8 mouse cellular contexts compared by ENCODE assay signal in genomic region chr2:156996576-156996975, GRCm38 (mm10). TPM values are rescaled to one million over a fixed set of nuclear protein-coding genes. Genes with fewer than 3 reads are reported as not detected.
DNase-seq lines count a peak whose midpoint lies in the region; ATAC-seq and TF ChIP-seq lines count a peak whose summit lies in the region.

No protein-coding gene starts in this region.

- no peaks in the 10 kb centered on the region for H3K9me3 ChIP-seq in heart, embryonic 12.5 days (replicated peaks)
- H3K9me3 ChIP-seq in midbrain, embryonic 11.5 days (ENCODE audit: control insufficient read depth, low read length), result no peaks in the 10 kb centered on the region

- no peaks in the 10 kb centered on the region for H3K27me3 ChIP-seq in heart, adult 2 months (ENCODE audit: control insufficient read depth, insufficient read depth, low read length)
- no peaks in the 10 kb centered on the region for H3K27me3 ChIP-seq in heart, embryonic 12.5 days (replicated peaks)
- H3K27me3 ChIP-seq in midbrain, embryonic 11.5 days (ENCODE audit: control insufficient read depth, insufficient read depth, low read length), result no peaks in the 10 kb centered on the region

- 45% methylated on average over 6 of the region's 6 CpGs for WGBS in heart, adult 2 months
- WGBS in heart, embryonic 12.5 days, result 61% methylated on average over 6 of the region's 6 CpGs
- WGBS in midbrain, embryonic 11.5 days, result 75% methylated on average over 6 of the region's 6 CpGs

- H3K27ac ChIP-seq in heart, adult 2 months, result no peak overlapping the region
- no peak overlapping the region for H3K27ac ChIP-seq in heart, embryonic 12.5 days (ENCODE audit: poor library complexity, severe bottlenecking)
- H3K27ac ChIP-seq in midbrain, embryonic 11.5 days (ENCODE audit: low read depth, low read length), result no peak overlapping the region

- DNase-seq in heart, adult 2 months, result peak in 1 of 2 experiments; percentile 27
- DNase-seq in spleen, postnatal 36 days (ENCODE audit: low spot score in 2 of 2), result peak; percentile 10 to 20
- no peak for DNase-seq in spleen, postnatal 14 days (ENCODE audit: low spot score in 2 of 2)
- DNase-seq in cerebellum, adult 9-10 months, result peak; percentile 87
- DNase-seq in left cerebral cortex, postnatal 4 days, result peak; percentile 60
- peak; percentile 73 for DNase-seq in thymus, postnatal 0 days (ENCODE audit: low spot score)
- DNase-seq in midbrain, embryonic 11.5 days (ENCODE audit: low spot score, missing footprints), result no peak

- intact Hi-C loops in heart, adult 2 months (cut with DNase I), result loop anchor here (5.0 kb wide), 2 partner anchors 89 to 124 kb away; no protein-coding TSS in a partner anchor
- intact Hi-C loops in left cerebral cortex, postnatal 4 days (cut with DNase I), result loop anchor here (5.0 kb wide), 1 partner anchor 124 kb away; no protein-coding TSS in a partner anchor

- peak; percentile 61; the same call in 1 of the 2 replicates for TF ChIP-seq EP300 in heart, adult 2 months (IDR thresholded peaks at IDR 0.05; ENCODE audit: insufficient read depth, low read depth, low read length)

- no peak for ATAC-seq in heart, embryonic 12.5 days (ENCODE audit: insufficient number of reproducible peaks, low FRiP score)
- ATAC-seq in midbrain, embryonic 11.5 days (ENCODE audit: low FRiP score), result no peak

- no peak overlapping the region for H3K4me3 ChIP-seq in heart, adult 2 months
- H3K4me3 ChIP-seq in heart, embryonic 12.5 days, result no peak overlapping the region
- no peak overlapping the region for H3K4me3 ChIP-seq in midbrain, embryonic 11.5 days (ENCODE audit: low read depth, low read length)

- no peak overlapping the region for H3K4me2 ChIP-seq in heart, embryonic 12.5 days
- no peak overlapping the region for H3K4me2 ChIP-seq in midbrain, embryonic 11.5 days

- no peak for TF ChIP-seq POLR2A in heart, adult 2 months (IDR thresholded peaks at IDR 0.05; ENCODE audit: insufficient read depth, low read depth, low read length)

- H3K36me3 ChIP-seq in heart, adult 2 months (ENCODE audit: control insufficient read depth, insufficient read depth, low read length), result no peaks in the 10 kb centered on the region
- H3K36me3 ChIP-seq in heart, embryonic 12.5 days, result peaks cover 63% of the 10 kb centered on the region
- H3K36me3 ChIP-seq in midbrain, embryonic 11.5 days (ENCODE audit: control insufficient read depth, insufficient read depth, low read length), result 0 out of 2 replicates have a peak, but pooled peaks cover 8% of the 10 kb centered on the region

- H3K79me2 ChIP-seq in heart, adult 2 months (replicated peaks; ENCODE audit: control insufficient read depth, insufficient read depth, low read length), result no peaks in the 10 kb centered on the region

- peak; percentile 79 for TF ChIP-seq CTCF in heart, adult 2 months (IDR thresholded peaks at IDR 0.05)

- H3K9ac ChIP-seq in heart, adult 2 months (ENCODE audit: low read depth, low read length), result no peak overlapping the region
- no peak overlapping the region for H3K9ac ChIP-seq in heart, embryonic 12.5 days
- no peak overlapping the region for H3K9ac ChIP-seq in midbrain, embryonic 11.5 days (ENCODE audit: low read length)

- no peaks in the 10 kb centered on the region for H3K4me1 ChIP-seq in heart, adult 2 months (ENCODE audit: control insufficient read depth, insufficient read depth, low read length)
- H3K4me1 ChIP-seq in heart, embryonic 12.5 days (replicated peaks), result no peaks in the 10 kb centered on the region
- H3K4me1 ChIP-seq in midbrain, embryonic 11.5 days (ENCODE audit: control insufficient read depth, insufficient read depth, low read length), result no peaks in the 10 kb centered on the region

RNA-seq across cellular contexts. Expression of gene Ndrg3, which starts 4.7 kb away (rescaled TPM):
- 10 to 100 TPM; 19.8 to 23.6 TPM for total RNA-seq in heart, adult 2 months (2021)
- 21.5 and 33.5 TPM in 2 replicates for polyA plus RNA-seq in heart, adult 2 months (2012; rRNA removed)
- 31.3 and 32.3 TPM in 2 replicates for polyA plus RNA-seq in heart, embryonic 12.5 days (2016; fragmentation: Nextera tagmentation; extraction: Ambion mirVana)
- 100 to 1,000 TPM; 267 to 276 TPM for total RNA-seq in left cerebral cortex, postnatal 4 days (2021)
- polyA plus RNA-seq in thymus, postnatal 0 days (2015; fragmentation: Nextera tagmentation; extraction: Ambion mirVana), result 125 and 141 TPM in 2 replicates
- 48.1 and 48.2 TPM in 2 replicates for polyA plus RNA-seq in midbrain, embryonic 11.5 days (2014; fragmentation: Nextera tagmentation; extraction: Ambion mirVana)

RNA-seq across cellular contexts. Expression of gene Dsn1, which starts 10.4 kb away (rescaled TPM):
- total RNA-seq in heart, adult 2 months (2021), result 1 to 10 TPM; 1.3 to 1.8 TPM
- polyA plus RNA-seq in heart, adult 2 months (2012; rRNA removed), result 0.70 and 2.0 TPM in 2 replicates
- polyA plus RNA-seq in heart, embryonic 12.5 days (2016; fragmentation: Nextera tagmentation; extraction: Ambion mirVana), result 39.1 and 41.0 TPM in 2 replicates
- total RNA-seq in left cerebral cortex, postnatal 4 days (2021), result 1 to 10 TPM; 7.4 to 8.4 TPM
- 30.9 and 31.3 TPM in 2 replicates for polyA plus RNA-seq in thymus, postnatal 0 days (2015; fragmentation: Nextera tagmentation; extraction: Ambion mirVana)
- polyA plus RNA-seq in midbrain, embryonic 11.5 days (2014; fragmentation: Nextera tagmentation; extraction: Ambion mirVana), result 51.4 and 56.9 TPM in 2 replicates

Comparison
In these comparisons a context has a peak if more than half of its experiments do, and no peak if none do; other contexts are left out.
1. DNase-seq: peak in spleen, postnatal 36 days (2 of 2), cerebellum, adult 9-10 months (single experiment), left cerebral cortex, postnatal 4 days (single experiment) and thymus, postnatal 0 days (single experiment); none in spleen, postnatal 14 days (0 of 2) and midbrain, embryonic 11.5 days (single experiment).
2. RNA of gene Dsn1, which starts 10.4 kb away (polyA plus RNA-seq): 51.4 to 56.9 TPM in midbrain, embryonic 11.5 days, 39.1 to 41.0 TPM in heart, embryonic 12.5 days and 30.9 to 31.3 TPM in thymus, postnatal 0 days; 0.70 to 2.0 TPM in heart, adult 2 months; every median in the first group is over 10 times any median in the second.